Mouse (Mus musculus) adrenal gland, adult 18-20 months (tissue): Measurements from ENCODE around the gene Gm8914. TPM values are rescaled to one million over a fixed set of nuclear protein-coding genes. Genes with fewer than 3 reads are reported as not detected.
"Not testable (repeated sequence)": the region's sequence is repeated elsewhere in the genome, so short reads cannot be mapped to it uniquely, and the experiment has no call there.

Source experiments
- DNase-seq, 2 experiments: peaks; one replicate each; pipeline ENCODE4 v3.0.0; 2021 to 2022; ENCODE audit warnings: low spot score in 2 of 2
- long read RNA-seq, 2 experiments: library from polyadenylated mRNA; stranded (forward); transcript quantifications; one replicate each; pipeline ENCODE4 v2.0.0; 2021
- total RNA-seq, 2 experiments: library from RNA; stranded (reverse); gene quantifications; 1 replicate in 1 of 2; 2 replicates in 1 of 2; pipeline ENCODE4 v1.2.3; 2021

The Gm8914 gene
- not detected for total RNA-seq
- long read RNA-seq, experiment 1 = 0 reads
- long read RNA-seq, experiment 2 = 0 reads

- not testable (repeated sequence) for DNase-seq
Observed at GRCm38 (mm10) chrX:91479826-91480225, at the start of gene Gm8914. Gene Gm8914, plus strand, starts transcription at chrX:91480126.

Other genes with a start within 250 kb of the Gm8914 start
- gene Mageb2, start 148.4 kb upstream of the Gm8914 start, total RNA-seq = not detected
- gene Gm5072, start 87.6 kb upstream of the Gm8914 start, total RNA-seq = not detected
- not detected for gene 1700084M14Rik, start 95.8 kb downstream of the Gm8914 start, total RNA-seq
- gene Gm14781, start 152.1 kb downstream of the Gm8914 start, total RNA-seq = not detected